Mouse (Mus musculus): Measurements from ENCODE around the gene Erc2. TPM values are rescaled to one million over a fixed set of nuclear protein-coding genes. Genes with fewer than 3 reads are reported as not detected.

Erc2 gene
- polyA plus RNA-seq, 1 experiment from 2014 or later, result 7.3 TPM

DNA sequence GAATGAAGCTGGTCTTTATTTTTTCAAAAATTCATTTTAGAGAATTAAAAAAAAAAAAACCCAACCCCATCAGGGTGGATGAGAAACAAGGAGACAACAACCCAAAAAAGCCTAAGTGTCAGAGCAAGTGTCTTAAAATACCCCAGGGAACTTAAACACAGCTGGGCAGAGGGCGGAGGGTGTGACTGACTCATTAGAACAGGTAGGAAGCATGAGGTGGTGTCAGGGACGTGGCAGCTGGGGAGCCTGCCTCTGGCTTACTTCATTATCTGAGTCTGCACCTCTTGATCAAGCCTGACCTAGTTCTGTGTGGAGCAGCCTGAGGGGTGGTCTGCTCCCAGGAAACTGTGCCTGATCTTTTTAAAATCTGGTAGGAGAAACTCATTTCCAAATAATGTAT lies 20.8 kb downstream of the Erc2 start:
- H3K27me3 ChIP-seq (ENCODE audit: control insufficient read depth, insufficient read depth, low read length), result no peaks in the 10 kb centered on the region
- no peaks in the 10 kb centered on the region for H3K36me3 ChIP-seq (ENCODE audit: control insufficient read depth, insufficient read depth, low read length)
- no peak for ATAC-seq (ENCODE audit: low FRiP score, low TSS enrichment)
- no peaks in the 10 kb centered on the region for H3K9me3 ChIP-seq (ENCODE audit: control insufficient read depth, low read length)
- no peak overlapping the region for H3K9ac ChIP-seq (ENCODE audit: low read depth, low read length)
- no peak overlapping the region for H3K27ac ChIP-seq (ENCODE audit: low read depth, low read length)
- WGBS, result 61% methylated on average over 2 of the region's 2 CpGs
- H3K4me3 ChIP-seq (ENCODE audit: low read length), result no peak overlapping the region
- H3K4me1 ChIP-seq (ENCODE audit: control insufficient read depth, insufficient read depth, low read length), result no peaks in the 10 kb centered on the region
- H3K4me2 ChIP-seq (replicated peaks; ENCODE audit: low read depth, low read length), result no peak overlapping the region

DNA sequence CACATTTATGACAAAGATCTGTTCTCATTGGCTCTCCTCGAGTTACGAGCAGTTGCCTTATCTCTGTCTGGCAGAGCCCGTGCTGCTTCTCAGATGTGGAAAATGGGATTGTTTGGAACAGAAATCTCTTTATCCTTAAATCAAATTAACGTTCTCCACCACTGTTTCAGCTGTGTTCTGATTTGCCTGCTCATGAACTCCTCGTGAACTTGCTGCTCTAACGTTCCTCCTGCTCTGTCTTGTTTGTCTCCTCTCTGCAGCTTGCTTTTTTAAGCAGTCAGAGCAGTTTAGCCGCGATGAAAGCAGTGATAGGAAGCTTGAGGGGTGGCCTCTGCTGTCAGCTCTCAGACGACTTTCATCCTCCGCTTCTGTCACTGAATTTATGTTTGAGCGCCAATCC lies 32.4 kb downstream of the Erc2 start:
- peaks cover 10% of the 10 kb centered on the region; the same call in 1 of the 2 replicates for H3K4me1 ChIP-seq (ENCODE audit: control insufficient read depth, insufficient read depth, low read length)
- ATAC-seq (ENCODE audit: low FRiP score, low TSS enrichment), result peak; percentile 68; the same call in 1 of the 2 replicates
- no peaks in the 10 kb centered on the region for H3K36me3 ChIP-seq (ENCODE audit: control insufficient read depth, insufficient read depth, low read length)
- no peaks in the 10 kb centered on the region for H3K9me3 ChIP-seq (ENCODE audit: control insufficient read depth, low read length)
- no peak overlapping the region for H3K9ac ChIP-seq (ENCODE audit: low read depth, low read length)
- WGBS, result 17% methylated on average over 11 of the region's 11 CpGs
- no peaks in the 10 kb centered on the region for H3K27me3 ChIP-seq (ENCODE audit: control insufficient read depth, insufficient read depth, low read length)
- 0 out of 2 replicates have a peak overlapping the region, but pooled peaks have one; percentile 5 for H3K4me2 ChIP-seq (replicated peaks; ENCODE audit: low read depth, low read length)
- H3K27ac ChIP-seq (ENCODE audit: low read depth, low read length), result no peak overlapping the region; the same call in 1 of the 2 replicates
- no peak overlapping the region for H3K4me3 ChIP-seq (ENCODE audit: low read length)

DNA sequence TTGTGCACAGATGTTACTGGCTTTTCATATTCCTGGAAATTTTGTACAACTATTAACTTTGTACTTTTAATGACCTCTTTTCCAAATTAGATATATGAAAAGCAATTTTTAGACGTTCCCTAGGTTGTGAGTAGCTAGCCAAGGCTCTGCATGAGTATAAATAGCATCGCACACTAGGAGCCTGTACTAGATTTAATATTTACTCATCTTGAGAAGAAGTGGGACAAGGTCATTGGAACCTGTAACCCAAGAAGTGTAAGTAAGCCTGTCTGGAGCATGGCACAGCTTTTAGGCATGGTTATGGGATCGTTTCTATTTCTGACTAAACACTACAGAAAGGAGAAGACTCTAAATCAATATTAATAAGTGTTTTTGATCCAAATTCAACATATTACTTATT lies 36.4 kb downstream of the Erc2 start:
- Histone ChIP-seq H3K36me3 (ENCODE audit: control insufficient read depth, insufficient read depth, low read length) (no peaks in the 10 kb centered on the region), H3K4me3 (ENCODE audit: low read length) (no peak overlapping the region), H3K4me2 (replicated peaks; ENCODE audit: low read depth, low read length) (no peak overlapping the region), H3K4me1 (ENCODE audit: control insufficient read depth, insufficient read depth, low read length) (peaks cover 10% of the 10 kb centered on the region; the same call in 1 of the 2 replicates), H3K9ac (ENCODE audit: low read depth, low read length) (no peak overlapping the region), H3K27me3 (ENCODE audit: control insufficient read depth, insufficient read depth, low read length) (no peaks in the 10 kb centered on the region), H3K27ac (ENCODE audit: low read depth, low read length) (no peak overlapping the region), H3K9me3 (ENCODE audit: control insufficient read depth, low read length) (no peaks in the 10 kb centered on the region)
- WGBS, result 79% methylated on average over 3 of the region's 3 CpGs
- ATAC-seq (ENCODE audit: low FRiP score, low TSS enrichment), result no peak

DNA sequence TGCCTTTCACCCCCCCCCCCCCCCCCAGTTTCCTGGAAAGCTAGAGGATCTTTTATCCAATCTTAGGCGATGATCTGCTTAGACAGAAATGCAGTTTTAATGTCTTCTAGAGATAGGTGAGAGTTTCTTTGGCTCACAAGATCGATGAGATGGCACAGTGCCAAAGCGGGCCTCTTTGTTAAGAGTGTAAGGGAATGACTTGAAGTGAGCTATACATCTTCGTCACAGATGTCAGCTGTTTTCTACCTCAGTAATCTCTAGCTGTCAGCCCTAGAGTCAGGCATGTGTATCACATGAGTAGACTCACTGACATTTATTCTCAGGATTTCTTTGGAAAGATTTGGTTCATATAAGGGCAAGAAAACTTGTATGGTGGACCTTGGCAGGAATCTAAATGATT lies 39.2 kb downstream of the Erc2 start:
- no peaks in the 10 kb centered on the region for H3K4me1 ChIP-seq (ENCODE audit: control insufficient read depth, insufficient read depth, low read length)
- no peaks in the 10 kb centered on the region for H3K36me3 ChIP-seq (ENCODE audit: control insufficient read depth, insufficient read depth, low read length)
- H3K9me3 ChIP-seq (ENCODE audit: control insufficient read depth, low read length), result no peaks in the 10 kb centered on the region
- H3K27me3 ChIP-seq (ENCODE audit: control insufficient read depth, insufficient read depth, low read length), result no peaks in the 10 kb centered on the region
- no peak overlapping the region for H3K4me2 ChIP-seq (replicated peaks; ENCODE audit: low read depth, low read length)
- H3K27ac ChIP-seq (ENCODE audit: low read depth, low read length), result no peak overlapping the region
- no peak overlapping the region for H3K4me3 ChIP-seq (ENCODE audit: low read length)
- no peak for ATAC-seq (ENCODE audit: low FRiP score, low TSS enrichment)
- WGBS, result 61% methylated on average over 4 of the region's 4 CpGs
- no peak overlapping the region for H3K9ac ChIP-seq (ENCODE audit: low read depth, low read length)

DNA sequence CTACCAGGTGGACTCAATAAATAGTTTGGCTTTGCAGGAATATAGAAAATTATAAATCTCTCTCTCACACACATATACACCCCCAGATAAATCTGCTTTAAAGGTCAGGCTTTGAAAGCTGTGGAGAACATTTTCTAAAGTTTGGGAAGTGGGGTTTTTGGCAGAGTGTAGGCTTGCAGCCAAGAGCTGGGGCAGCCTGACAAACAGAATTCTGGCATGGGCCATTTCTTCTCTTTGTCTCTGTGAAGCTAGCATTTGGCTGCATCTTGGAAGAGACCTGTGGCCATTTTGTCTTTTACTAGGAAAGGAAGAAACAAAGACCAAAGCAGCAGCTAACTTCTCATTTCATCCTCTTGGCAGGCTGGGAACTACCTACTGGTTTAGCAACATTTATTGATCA lies 40.0 kb downstream of the Erc2 start:
- H3K27ac ChIP-seq (ENCODE audit: low read depth, low read length), result no peak overlapping the region
- no peak overlapping the region for H3K4me2 ChIP-seq (replicated peaks; ENCODE audit: low read depth, low read length)
- no peaks in the 10 kb centered on the region for H3K9me3 ChIP-seq (ENCODE audit: control insufficient read depth, low read length)
- no peaks in the 10 kb centered on the region for H3K27me3 ChIP-seq (ENCODE audit: control insufficient read depth, insufficient read depth, low read length)
- no peaks in the 10 kb centered on the region for H3K4me1 ChIP-seq (ENCODE audit: control insufficient read depth, insufficient read depth, low read length)
- H3K9ac ChIP-seq (ENCODE audit: low read depth, low read length), result no peak overlapping the region
- no peaks in the 10 kb centered on the region for H3K36me3 ChIP-seq (ENCODE audit: control insufficient read depth, insufficient read depth, low read length)
- H3K4me3 ChIP-seq (ENCODE audit: low read length), result no peak overlapping the region
- no peak for ATAC-seq (ENCODE audit: low FRiP score, low TSS enrichment)

DNA sequence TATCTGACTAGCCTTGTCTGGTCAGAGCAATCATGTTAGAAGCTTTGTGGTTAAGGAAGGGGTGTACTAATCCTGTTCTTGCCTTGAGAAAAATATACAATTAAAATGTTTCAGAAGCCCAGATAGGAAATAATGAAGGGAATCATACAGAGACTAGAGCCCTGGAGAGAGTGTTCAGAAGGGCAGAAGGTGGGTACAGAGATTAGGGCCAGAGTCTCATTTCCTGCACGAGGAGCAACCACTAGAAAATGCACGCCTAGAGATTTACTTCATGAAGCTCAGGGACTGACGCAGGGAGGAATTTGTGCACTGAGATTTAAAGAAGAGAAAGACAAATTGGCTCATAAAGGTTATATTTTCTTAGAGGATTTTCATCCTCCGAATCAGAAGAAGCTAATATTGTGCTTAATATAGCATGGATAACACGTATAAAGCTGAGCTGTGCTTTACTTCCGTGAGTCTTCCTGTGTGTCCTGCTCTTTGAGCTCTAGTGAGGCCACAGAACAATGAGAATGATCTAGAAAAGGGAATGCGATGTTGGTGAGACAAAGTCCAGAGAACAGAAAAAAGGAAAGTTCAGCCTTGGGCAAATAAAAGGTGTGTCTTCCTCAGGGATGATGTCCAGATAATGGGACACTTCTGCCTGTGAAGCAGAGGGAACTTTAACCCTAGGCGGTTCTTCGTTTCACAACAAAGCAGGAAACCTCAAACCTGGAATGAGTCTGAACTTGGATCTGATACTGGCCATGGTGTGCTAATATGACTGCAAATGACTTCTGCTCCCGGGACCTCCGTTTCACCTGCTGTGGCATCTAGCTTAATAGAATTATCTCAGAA lies 45.0 kb downstream of the Erc2 start:
- no peaks in the 10 kb centered on the region for H3K27me3 ChIP-seq (ENCODE audit: control insufficient read depth, insufficient read depth, low read length)
- no peak overlapping the region for H3K9ac ChIP-seq (ENCODE audit: low read depth, low read length)
- ATAC-seq (ENCODE audit: low FRiP score, low TSS enrichment), result no peak
- no peaks in the 10 kb centered on the region for H3K36me3 ChIP-seq (ENCODE audit: control insufficient read depth, insufficient read depth, low read length)
- H3K9me3 ChIP-seq (ENCODE audit: control insufficient read depth, low read length), result no peaks in the 10 kb centered on the region
- H3K4me2 ChIP-seq (replicated peaks; ENCODE audit: low read depth, low read length), result no peak overlapping the region
- no peak overlapping the region for H3K4me3 ChIP-seq (ENCODE audit: low read length)
- no peak overlapping the region for H3K27ac ChIP-seq (ENCODE audit: low read depth, low read length)
- H3K4me1 ChIP-seq (ENCODE audit: control insufficient read depth, insufficient read depth, low read length), result no peaks in the 10 kb centered on the region
- 88% methylated on average over 11 of the region's 11 CpGs for WGBS

DNA sequence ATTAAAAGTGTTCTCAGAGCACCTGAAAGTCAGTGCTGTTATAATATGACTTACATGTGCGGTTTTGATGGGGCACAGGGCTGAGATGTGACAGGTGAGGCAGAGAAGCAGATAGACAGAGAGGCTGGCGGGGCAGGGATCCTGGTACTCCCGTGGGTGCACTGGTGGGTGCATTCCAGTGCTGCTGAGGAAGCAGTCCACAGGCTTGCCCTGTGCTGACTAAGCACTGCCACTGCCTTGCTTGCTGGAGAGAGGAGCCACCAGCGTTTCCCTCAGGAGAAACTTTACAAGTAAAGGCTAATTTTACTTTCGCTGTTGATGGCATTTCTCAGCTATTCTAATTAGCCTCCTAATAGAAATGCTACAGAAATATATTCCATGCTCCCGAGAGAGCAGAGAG lies 45.9 kb downstream of the Erc2 start:
- H3K36me3 ChIP-seq (ENCODE audit: control insufficient read depth, insufficient read depth, low read length), result no peaks in the 10 kb centered on the region
- no peaks in the 10 kb centered on the region for H3K27me3 ChIP-seq (ENCODE audit: control insufficient read depth, insufficient read depth, low read length)
- no peak overlapping the region for H3K9ac ChIP-seq (ENCODE audit: low read depth, low read length)
- H3K27ac ChIP-seq (ENCODE audit: low read depth, low read length), result no peak overlapping the region
- WGBS, result 76% methylated on average over 6 of the region's 6 CpGs
- H3K4me2 ChIP-seq (replicated peaks; ENCODE audit: low read depth, low read length), result no peak overlapping the region
- H3K4me1 ChIP-seq (ENCODE audit: control insufficient read depth, insufficient read depth, low read length), result no peaks in the 10 kb centered on the region
- H3K9me3 ChIP-seq (ENCODE audit: control insufficient read depth, low read length), result no peaks in the 10 kb centered on the region
- H3K4me3 ChIP-seq (ENCODE audit: low read length), result no peak overlapping the region
- no peak for ATAC-seq (ENCODE audit: low FRiP score, low TSS enrichment)

DNA sequence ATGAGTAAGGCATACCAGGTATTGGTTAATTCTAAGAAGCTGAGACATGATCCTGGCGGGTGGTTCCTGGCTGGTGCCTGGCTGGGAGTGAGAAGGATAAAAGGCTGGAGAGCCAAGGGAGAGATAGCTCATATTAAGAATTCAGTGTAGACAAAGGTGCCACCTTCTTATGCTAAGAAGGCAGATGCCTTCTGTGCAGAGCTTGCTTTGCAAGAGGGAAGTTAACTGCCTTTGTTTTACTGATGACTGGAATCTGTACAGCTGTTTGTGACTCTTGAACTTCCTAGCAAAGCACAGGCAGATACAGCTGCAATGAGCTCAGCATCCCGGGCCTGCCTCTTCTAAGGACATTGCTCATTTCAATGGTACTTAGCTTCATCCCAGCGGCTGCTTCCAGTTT lies 47.7 kb downstream of the Erc2 start:
- no peak overlapping the region for H3K27ac ChIP-seq (ENCODE audit: low read depth, low read length)
- H3K9ac ChIP-seq (ENCODE audit: low read depth, low read length), result no peak overlapping the region
- H3K9me3 ChIP-seq (ENCODE audit: control insufficient read depth, low read length), result no peaks in the 10 kb centered on the region
- 78% methylated on average over 3 of the region's 3 CpGs for WGBS
- no peak overlapping the region for H3K4me3 ChIP-seq (ENCODE audit: low read length)
- no peak overlapping the region for H3K4me2 ChIP-seq (replicated peaks; ENCODE audit: low read depth, low read length)
- no peak for ATAC-seq (ENCODE audit: low FRiP score, low TSS enrichment)
- no peaks in the 10 kb centered on the region for H3K4me1 ChIP-seq (ENCODE audit: control insufficient read depth, insufficient read depth, low read length)
- H3K27me3 ChIP-seq (ENCODE audit: control insufficient read depth, insufficient read depth, low read length), result no peaks in the 10 kb centered on the region
- no peaks in the 10 kb centered on the region for H3K36me3 ChIP-seq (ENCODE audit: control insufficient read depth, insufficient read depth, low read length)

DNA sequence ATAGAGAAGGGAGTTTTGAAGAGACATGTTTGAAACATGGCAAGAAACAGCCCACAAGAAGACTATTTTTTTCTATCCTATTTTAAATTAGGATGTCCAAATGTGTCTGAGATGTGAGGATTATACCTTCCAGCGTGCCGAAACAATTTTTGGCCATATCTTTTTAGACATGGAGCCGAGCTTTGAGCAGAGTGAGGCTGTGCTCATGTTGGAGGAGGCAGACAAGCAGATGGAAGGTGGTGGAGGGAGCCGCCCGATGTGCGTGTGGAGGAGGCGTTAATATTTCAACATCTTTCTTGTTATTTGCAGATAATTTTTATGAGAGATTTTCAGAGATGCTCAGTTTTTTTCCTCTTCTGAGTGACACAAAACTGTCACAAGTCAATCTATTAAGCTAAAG lies 50.5 kb downstream of the Erc2 start:
- Histone ChIP-seq H3K4me1 (ENCODE audit: control insufficient read depth, insufficient read depth, low read length) (no peaks in the 10 kb centered on the region), H3K36me3 (ENCODE audit: control insufficient read depth, insufficient read depth, low read length) (no peaks in the 10 kb centered on the region), H3K4me2 (replicated peaks; ENCODE audit: low read depth, low read length) (no peak overlapping the region), H3K27me3 (ENCODE audit: control insufficient read depth, insufficient read depth, low read length) (no peaks in the 10 kb centered on the region), H3K9me3 (ENCODE audit: control insufficient read depth, low read length) (no peaks in the 10 kb centered on the region), H3K27ac (ENCODE audit: low read depth, low read length) (no peak overlapping the region), H3K9ac (ENCODE audit: low read depth, low read length) (no peak overlapping the region), H3K4me3 (ENCODE audit: low read length) (no peak overlapping the region)
- no peak for ATAC-seq (ENCODE audit: low FRiP score, low TSS enrichment)
- WGBS, result 92% methylated on average over 7 of the region's 7 CpGs
